Mouse (Mus musculus): Measurements from ENCODE around the gene Rsph1.

- TF ChIP-seq POLR2A (IDR thresholded peaks at IDR 0.05; ENCODE audit: borderline replicate concordance, insufficient read depth, low read length) (no peak), CTCF (IDR thresholded peaks at IDR 0.05; ENCODE audit: borderline replicate concordance, insufficient read depth, low read depth, low read length) (peak; percentile 15; the same call in 1 of the 2 replicates)
Measured at GRCm38 (mm10) chr17:31281830-31282686, 4.9 kb upstream of the Rsph1 start.
